Comparison of ENCODE assay signal across 14 mouse cellular contexts in the genomic region with DNA sequence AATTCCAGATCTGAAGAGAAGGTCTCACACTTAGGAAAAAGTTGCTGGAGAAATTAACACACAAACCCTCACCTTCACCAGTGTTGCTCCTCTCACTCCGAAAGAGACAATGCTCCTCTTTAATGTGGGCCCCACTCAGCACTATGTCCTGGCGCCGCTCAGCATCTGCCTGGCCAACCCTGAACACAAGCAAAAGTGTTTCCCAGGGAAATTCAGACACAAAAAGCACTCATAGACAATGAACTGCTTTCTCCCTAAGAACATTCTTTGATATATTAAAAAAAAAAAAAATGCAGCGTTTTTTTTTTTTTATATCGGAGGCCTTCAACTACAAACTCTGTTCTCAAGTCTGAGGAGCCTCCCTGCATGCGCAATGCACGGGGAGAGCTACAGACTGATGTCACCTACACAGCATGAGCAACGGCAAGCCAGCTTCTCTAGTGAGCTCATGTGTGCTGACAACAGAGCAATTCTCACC.
DNase-seq lines count a peak whose midpoint lies in the region; ATAC-seq lines count a peak whose summit lies in the region.
"Had no signal": no experiment of that assay in that cellular context is flagged by ENCODE, and none has a peak within 500 bp of the region (broad histone marks: within the 10 kb centered on the region; RNA-seq: fewer than 3 reads in every experiment).

No protein-coding gene starts in this region.

- ATAC-seq in hindbrain, embryonic 11.5 days (ENCODE audit: low FRiP score) = peak; percentile 83; the same call in 1 of the 2 replicates
- no peak for ATAC-seq in midbrain, embryonic 15.5 days (replicated peaks)
- ATAC-seq: inflammation-experienced regulatory T-cells, adult 6 months; liver, embryonic 12.5 days had no signal

- H3K9me3 ChIP-seq in hindbrain, embryonic 11.5 days (ENCODE audit: control insufficient read depth, low read length) = no peaks in the 10 kb centered on the region
- no peaks in the 10 kb centered on the region for H3K9me3 ChIP-seq in midbrain, embryonic 15.5 days
- H3K9me3 ChIP-seq: embryonic facial prominence, embryonic 12.5 days; liver, embryonic 12.5 days; megakaryocyte, embryonic 14.5 days had no signal

- H3K4me3 ChIP-seq in hindbrain, embryonic 11.5 days (ENCODE audit: low read depth, low read length) = no peak overlapping the region
- H3K4me3 ChIP-seq in midbrain, embryonic 15.5 days = no peak overlapping the region
- H3K4me3 ChIP-seq: embryonic facial prominence, embryonic 12.5 days; liver, embryonic 12.5 days; megakaryocyte, embryonic 14.5 days had no signal

- H3K27ac ChIP-seq in hindbrain, embryonic 11.5 days (ENCODE audit: low read depth, low read length) = peak overlapping the region; percentile 91
- peak overlapping the region; percentile 40 for H3K27ac ChIP-seq in midbrain, embryonic 15.5 days
- H3K27ac ChIP-seq: liver, embryonic 12.5 days had no signal

- H3K4me1 ChIP-seq in hindbrain, embryonic 11.5 days (replicated peaks; ENCODE audit: control insufficient read depth, insufficient read depth, low read length) = peaks cover 3% of the 10 kb centered on the region; the same call in 1 of the 2 replicates
- H3K4me1 ChIP-seq in midbrain, embryonic 15.5 days = peaks cover 6% of the 10 kb centered on the region
- H3K4me1 ChIP-seq: embryonic facial prominence, embryonic 12.5 days; liver, embryonic 12.5 days; megakaryocyte, embryonic 14.5 days had no signal

- H3K36me3 ChIP-seq in hindbrain, embryonic 11.5 days (ENCODE audit: control insufficient read depth, insufficient read depth, low read length) = peaks cover 8% of the 10 kb centered on the region
- H3K36me3 ChIP-seq in midbrain, embryonic 15.5 days (replicated peaks) = peaks cover 45% of the 10 kb centered on the region

- H3K9ac ChIP-seq in hindbrain, embryonic 11.5 days (ENCODE audit: low read depth, low read length) = no peak overlapping the region
- H3K9ac ChIP-seq in midbrain, embryonic 15.5 days = no peak overlapping the region
- H3K9ac ChIP-seq: embryonic facial prominence, embryonic 12.5 days; liver, embryonic 12.5 days had no signal

- DNase-seq in heart, adult 11 months = peak; percentile 35
- no peak for DNase-seq in heart, adult 18-20 months
- peak; percentile 38 for DNase-seq in embryo, embryonic 10 days (ENCODE audit: low spot score)
- peak; percentile 61 for DNase-seq in hindbrain, embryonic 11.5 days (ENCODE audit: low spot score)
- DNase-seq in c-Kit-positive CD71-positive TER-119-positive erythroid progenitor cells, embryonic 14.5 days (ENCODE audit: low spot score) = no peak
- no peak for DNase-seq in urinary bladder, postnatal 36 days (ENCODE audit: low spot score in 2 of 2)
- no peak for DNase-seq in adrenal gland, postnatal 25 days
- DNase-seq: gastrocnemius, postnatal 36 days; thymus, adult 2 months had no signal

- H3K27me3 ChIP-seq in hindbrain, embryonic 11.5 days (ENCODE audit: control insufficient read depth, insufficient read depth, low read length) = no peaks in the 10 kb centered on the region
- no peaks in the 10 kb centered on the region for H3K27me3 ChIP-seq in midbrain, embryonic 15.5 days (replicated peaks)
- H3K27me3 ChIP-seq: embryonic facial prominence, embryonic 12.5 days; liver, embryonic 12.5 days; megakaryocyte, embryonic 14.5 days had no signal

- H3K4me2 ChIP-seq in hindbrain, embryonic 11.5 days (replicated peaks; ENCODE audit: low read depth, low read length) = no peak overlapping the region
- H3K4me2 ChIP-seq in midbrain, embryonic 15.5 days = no peak overlapping the region
- H3K4me2 ChIP-seq: embryonic facial prominence, embryonic 12.5 days; liver, embryonic 12.5 days had no signal

- 25% methylated on average over 8 of the region's 8 CpGs for WGBS in hindbrain, embryonic 11.5 days
- whole genome bisulfite sequencing in midbrain, embryonic 15.5 days = 12% methylated on average over 8 of the region's 8 CpGs

Comparison
In these comparisons a context has a peak if more than half of its experiments do, and no peak if none do; other contexts are left out.
1. DNase-seq: peak in heart, adult 11 months (single experiment), embryo, embryonic 10 days (single experiment) and hindbrain, embryonic 11.5 days (single experiment); none in heart, adult 18-20 months (0 of 2), c-Kit-positive CD71-positive TER-119-positive erythroid progenitor cells, embryonic 14.5 days (single experiment), urinary bladder, postnatal 36 days (0 of 2) and adrenal gland, postnatal 25 days (single experiment).